Mouse (Mus musculus): ENCODE data around the gene Spocd1.

- TF ChIP-seq POLR2A (IDR thresholded peaks at IDR 0.05; ENCODE audit: borderline replicate concordance, insufficient read depth, low read length) (no peak), CTCF (IDR thresholded peaks at IDR 0.05; ENCODE audit: borderline replicate concordance, insufficient read depth, low read depth, low read length) (no peak)
Observed at GRCm38 (mm10) chr4:129967024-129968014, 38.3 kb downstream of the Spocd1 start.

Measured in cerebellum, adult 2 months (tissue).